Mouse (Mus musculus) intestine, embryonic 16.5 days (tissue): Measurements from ENCODE around the gene Tcf7. TPM values are rescaled to one million over a fixed set of nuclear protein-coding genes. Genes with fewer than 3 reads are reported as not detected.
A peak's percentile ranks its signal among the peaks of the same experiment; 100 is the strongest.

Experiments
- ATAC-seq: fragments of 200-750 bp; cut with Nextera tagmentation; 2 replicates; pipeline ENCODE4 v1.8.0; 2017; ENCODE audit warnings: moderate TSS enrichment, moderate library complexity
- H3K27ac ChIP-seq: fragments of 300-500 bp; sonication (generic); 2 replicates; pipeline ENCODE4 v1.5.1; 2014; ENCODE audit warnings: mild to moderate bottlenecking, low read length
- H3K27me3 ChIP-seq: fragments of 300-500 bp; sonication (generic); replicated peaks from 2 replicates; pipeline ENCODE4 v1.6.1; 2014; ENCODE audit warnings: low read length, control low read depth, mixed read lengths; ENCODE audit not compliant: control insufficient read depth, insufficient read depth
- H3K36me3 ChIP-seq: fragments of 300-500 bp; sonication (generic); 2 replicates; pipeline ENCODE4 v1.6.1; 2014; ENCODE audit warnings: low read length, control low read depth; ENCODE audit not compliant: control insufficient read depth, insufficient read depth
- H3K4me1 ChIP-seq: fragments of 300-500 bp; sonication (generic); 2 replicates; pipeline ENCODE4 v1.6.1; 2014; ENCODE audit warnings: low read length, control low read depth, mixed read lengths; ENCODE audit not compliant: control insufficient read depth, insufficient read depth
- H3K4me2 ChIP-seq: fragments of 300-500 bp; sonication (generic); 2 replicates; pipeline ENCODE4 v1.6.1; 2014; ENCODE audit warnings: low read depth, low read length, control low read depth
- H3K4me3 ChIP-seq: fragments of 300-500 bp; sonication (generic); 2 replicates; pipeline ENCODE4 v1.5.1; 2014; ENCODE audit warnings: mild to moderate bottlenecking, low read length
- H3K9ac ChIP-seq: fragments of 300-500 bp; sonication (generic); 2 replicates; pipeline ENCODE4 v1.6.1; 2014; ENCODE audit warnings: low read depth, low read length
- H3K9me3 ChIP-seq: fragments of 300-500 bp; sonication (generic); 2 replicates; pipeline ENCODE4 v1.6.1; 2016; ENCODE audit warnings: low read length, control low read depth; ENCODE audit not compliant: control insufficient read depth
- WGBS: fragments of 180-500 bp; shearing (Covaris S2); extraction: QIAGEN DNeasy Blood & Tissue Kit; methylation state at CpG from one replicate; pipeline ENCODE4 v1.1.7; 2014; 5-methylcytosine and 5-hydroxymethylcytosine counted together
- polyA plus RNA-seq: library from polyadenylated mRNA; unstranded; fragments of >200 nt; fragmentation: Nextera tagmentation; extraction: Ambion mirVana; gene quantifications from 2 replicates; pipeline ENCODE4 v1.2.1, GENCODE M21; 2015

The Tcf7 gene
- polyA plus RNA-seq, result 2.9 and 3.4 TPM in 2 replicates

- Histone ChIP-seq H3K4me3 (peak within 1 kb of the TSS; percentile 75), H3K36me3 (no peaks in the 10 kb centered on the region), H3K9me3 (no peaks in the 10 kb centered on the region), H3K9ac (peak within 1 kb of the TSS; percentile 74), H3K4me2 (peak within 1 kb of the TSS; percentile 99), H3K4me1 (peaks cover 13% of the 10 kb centered on the region), H3K27ac (no peak within 1 kb of the TSS), H3K27me3 (peaks cover 5% of the 10 kb centered on the region; the same call in 1 of the 2 replicates)
- under 1% methylated on average over 92 of the region's 97 CpGs for WGBS
- peak; percentile 89 for ATAC-seq
These were observed at the start of gene Tcf7 for GRCm38 (mm10) chr11:52282774-52283595. TSS of gene Tcf7 (minus strand) at chr11:52283014.

DNA sequence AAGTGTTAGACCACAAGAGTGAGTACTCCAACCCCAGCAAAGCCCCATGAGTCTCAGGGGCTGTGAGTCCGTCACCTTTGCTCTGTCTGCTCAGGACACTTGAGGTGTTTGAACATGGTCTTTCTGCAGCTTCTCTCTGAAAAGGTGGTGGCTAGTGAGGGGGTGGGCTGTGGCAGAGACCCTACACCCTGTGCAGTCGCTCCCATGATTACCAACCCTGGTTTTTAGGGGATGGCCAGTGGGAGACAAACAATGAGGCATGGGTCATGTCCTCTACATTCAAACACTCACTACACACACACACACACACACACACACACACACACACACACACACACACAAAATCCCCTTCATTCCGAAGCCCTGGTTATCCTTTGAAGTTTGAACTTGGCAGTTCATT is 44.5 kb upstream of the Tcf7 start:
- ATAC-seq, result no peak

DNA sequence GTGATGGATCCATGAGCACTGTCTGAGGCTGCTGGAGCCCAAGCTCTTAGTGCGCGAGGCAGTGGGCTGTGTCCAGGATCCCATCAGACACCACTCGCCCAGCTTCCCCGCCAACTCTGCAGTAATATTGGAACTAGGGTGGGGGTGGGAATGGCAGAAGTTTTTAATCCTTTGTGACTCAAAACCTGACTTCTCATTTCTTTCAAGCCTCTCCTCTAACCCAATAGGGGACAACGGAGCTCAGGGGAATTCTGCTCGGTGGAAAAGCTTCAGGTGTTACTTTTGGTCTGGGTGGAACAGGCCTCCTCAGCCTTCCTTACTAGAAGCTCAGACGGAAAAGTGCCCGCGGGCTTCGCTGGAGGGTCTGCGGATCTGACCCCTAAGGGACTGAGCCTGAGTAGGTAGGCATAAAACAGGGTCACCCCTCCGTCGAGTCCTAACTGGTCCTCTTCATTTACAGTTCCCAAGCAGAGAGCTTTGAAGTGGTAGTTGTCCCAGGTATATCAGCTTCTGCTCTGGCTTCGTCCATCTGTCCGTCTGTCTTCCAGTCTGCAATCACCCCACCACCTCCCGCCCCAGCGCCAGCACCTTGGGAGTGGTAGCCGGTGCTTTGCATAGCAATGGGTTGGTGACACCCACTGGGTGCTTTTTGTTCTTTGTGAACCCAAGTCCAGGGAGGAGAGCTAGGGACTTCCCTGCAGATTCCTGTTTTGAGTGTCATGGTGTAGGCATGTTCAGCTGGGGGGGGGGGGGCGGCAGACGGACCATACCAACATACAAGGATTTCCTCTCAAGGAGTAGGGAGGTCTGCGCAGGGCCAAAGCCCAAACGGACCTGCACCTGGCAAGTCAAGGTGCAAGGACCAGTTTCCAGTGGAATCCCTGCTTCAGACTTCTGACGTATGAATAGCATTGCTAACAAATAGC is 41.9 kb upstream of the Tcf7 start:
- Histone ChIP-seq H3K27ac (no peak overlapping the region), H3K9ac (no peak overlapping the region), H3K27me3 (no peaks in the 10 kb centered on the region; the same call in 1 of the 2 replicates), H3K4me2 (no peak overlapping the region), H3K4me1 (no peaks in the 10 kb centered on the region), H3K9me3 (no peaks in the 10 kb centered on the region), H3K36me3 (no peaks in the 10 kb centered on the region), H3K4me3 (no peak overlapping the region)
- ATAC-seq, result no peak
- 65% methylated on average over 23 of the region's 23 CpGs for WGBS

More for the DNA sequence above, 44.5 kb upstream of the Tcf7 start:
- no peak overlapping the region for H3K9ac ChIP-seq
- no peak overlapping the region for H3K4me2 ChIP-seq
- H3K9me3 ChIP-seq, result no peaks in the 10 kb centered on the region
- H3K4me1 ChIP-seq, result 0 out of 2 replicates have a peak, but pooled peaks cover under 1% of the 10 kb centered on the region
- H3K36me3 ChIP-seq, result no peaks in the 10 kb centered on the region
- H3K4me3 ChIP-seq, result no peak overlapping the region
- H3K27me3 ChIP-seq, result no peaks in the 10 kb centered on the region; the same call in 1 of the 2 replicates
- H3K27ac ChIP-seq, result no peak overlapping the region
- 61% methylated on average over 3 of the region's 3 CpGs for WGBS

GRCm38 (mm10) chr11:52321540-52321939 is 38.7 kb upstream of the Tcf7 start:
- Histone ChIP-seq H3K27me3 (no peaks in the 10 kb centered on the region; the same call in 1 of the 2 replicates), H3K9ac (no peak overlapping the region), H3K4me2 (no peak overlapping the region), H3K36me3 (no peaks in the 10 kb centered on the region), H3K4me1 (no peaks in the 10 kb centered on the region), H3K27ac (no peak overlapping the region), H3K4me3 (no peak overlapping the region), H3K9me3 (no peaks in the 10 kb centered on the region)
- no peak for ATAC-seq
- WGBS, result 60% methylated on average over 3 of the region's 3 CpGs

DNA sequence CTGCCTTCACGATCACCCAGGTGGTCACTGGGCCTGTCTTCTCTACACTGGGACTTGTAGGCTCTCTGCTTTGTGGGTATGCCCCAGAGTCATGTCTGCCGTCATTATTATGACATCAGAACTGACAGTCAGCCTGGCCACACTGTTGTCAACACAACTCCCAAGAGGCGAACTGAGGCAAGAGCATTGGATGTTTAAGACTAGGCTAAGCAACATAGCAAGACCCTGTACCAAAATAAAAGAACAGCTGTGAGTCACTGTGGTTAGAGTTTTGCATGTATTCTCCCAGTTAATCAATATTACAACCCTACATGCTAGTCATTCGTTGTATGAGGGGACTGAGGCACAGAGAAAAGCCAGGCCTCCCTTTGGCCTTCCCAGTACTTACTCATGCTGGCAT is 37.7 kb upstream of the Tcf7 start:
- H3K27ac ChIP-seq, result no peak overlapping the region
- H3K9me3 ChIP-seq, result no peaks in the 10 kb centered on the region
- no peaks in the 10 kb centered on the region for H3K4me1 ChIP-seq
- H3K27me3 ChIP-seq, result no peaks in the 10 kb centered on the region; the same call in 1 of the 2 replicates
- 87% methylated on average over 4 of the region's 4 CpGs for WGBS
- H3K36me3 ChIP-seq, result no peaks in the 10 kb centered on the region
- H3K4me3 ChIP-seq, result no peak overlapping the region
- no peak for ATAC-seq
- no peak overlapping the region for H3K4me2 ChIP-seq
- no peak overlapping the region for H3K9ac ChIP-seq

GRCm38 (mm10) chr11:52319664-52320063 is 36.9 kb upstream of the Tcf7 start:
- H3K4me3 ChIP-seq, result no peak overlapping the region

GRCm38 (mm10) chr11:52318445-52318844 is 35.6 kb upstream of the Tcf7 start:
- no peak for ATAC-seq
- Histone ChIP-seq H3K9ac (no peak overlapping the region), H3K27me3 (no peaks in the 10 kb centered on the region), H3K4me1 (no peaks in the 10 kb centered on the region), H3K4me3 (no peak overlapping the region), H3K9me3 (no peaks in the 10 kb centered on the region), H3K27ac (no peak overlapping the region), H3K4me2 (no peak overlapping the region), H3K36me3 (no peaks in the 10 kb centered on the region)
- 59% methylated on average over 13 of the region's 13 CpGs for WGBS

More at GRCm38 (mm10) chr11:52319664-52320063, 36.9 kb upstream of the Tcf7 start:
- H3K4me2 ChIP-seq, result no peak overlapping the region
- no peak overlapping the region for H3K27ac ChIP-seq
- WGBS, result 63% methylated on average over 4 of the region's 4 CpGs
- no peak overlapping the region for H3K9ac ChIP-seq
- H3K4me1 ChIP-seq, result no peaks in the 10 kb centered on the region
- H3K27me3 ChIP-seq, result no peaks in the 10 kb centered on the region; the same call in 1 of the 2 replicates
- H3K9me3 ChIP-seq, result no peaks in the 10 kb centered on the region
- no peak for ATAC-seq
- no peaks in the 10 kb centered on the region for H3K36me3 ChIP-seq

DNA sequence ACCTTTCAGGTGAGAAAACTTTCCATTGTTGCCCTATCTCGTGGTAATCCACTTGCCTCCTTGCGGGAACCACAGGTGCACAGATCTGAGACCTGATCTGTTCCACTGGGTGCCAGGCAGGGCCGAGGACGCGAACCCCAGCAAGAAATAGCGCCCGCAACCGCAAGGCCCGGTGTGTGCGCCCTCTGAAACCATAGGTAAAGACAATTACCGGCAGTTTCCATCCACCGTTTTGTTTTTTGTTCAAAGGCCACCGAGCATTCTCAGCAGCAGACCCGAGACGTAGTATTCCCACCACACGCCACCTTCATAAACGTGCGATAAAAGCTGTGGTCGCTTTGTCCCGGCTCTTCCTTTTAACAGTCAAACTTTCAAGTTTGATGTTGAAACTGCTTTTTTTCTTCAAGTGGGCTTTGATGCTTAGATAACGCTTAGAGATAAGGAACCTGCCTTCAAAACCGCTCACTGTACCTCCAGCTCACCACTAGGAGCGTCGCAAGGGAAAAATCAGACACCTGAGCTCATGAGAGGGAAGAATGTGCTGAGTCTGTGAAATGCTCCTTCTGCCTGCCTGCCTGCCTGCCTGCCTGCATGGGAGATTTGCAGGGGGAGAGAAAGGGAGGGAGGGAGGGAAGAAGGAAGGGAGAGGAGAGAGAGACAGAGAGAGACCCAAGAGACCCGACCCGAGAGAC is 31.4 kb upstream of the Tcf7 start:
- Histone ChIP-seq H3K36me3 (no peaks in the 10 kb centered on the region), H3K4me1 (no peaks in the 10 kb centered on the region), H3K4me3 (no peak overlapping the region; the same call in 1 of the 2 replicates), H3K9me3 (no peaks in the 10 kb centered on the region), H3K4me2 (0 out of 2 replicates have a peak overlapping the region, but pooled peaks have one; percentile 17), H3K27ac (no peak overlapping the region), H3K27me3 (no peaks in the 10 kb centered on the region), H3K9ac (no peak overlapping the region)
- 21% methylated on average over 26 of the region's 26 CpGs for WGBS
- ATAC-seq, result no peak; the same call in 1 of the 2 replicates
